Mouse (Mus musculus): ENCODE measurements around the gene Usp8.

DNA sequence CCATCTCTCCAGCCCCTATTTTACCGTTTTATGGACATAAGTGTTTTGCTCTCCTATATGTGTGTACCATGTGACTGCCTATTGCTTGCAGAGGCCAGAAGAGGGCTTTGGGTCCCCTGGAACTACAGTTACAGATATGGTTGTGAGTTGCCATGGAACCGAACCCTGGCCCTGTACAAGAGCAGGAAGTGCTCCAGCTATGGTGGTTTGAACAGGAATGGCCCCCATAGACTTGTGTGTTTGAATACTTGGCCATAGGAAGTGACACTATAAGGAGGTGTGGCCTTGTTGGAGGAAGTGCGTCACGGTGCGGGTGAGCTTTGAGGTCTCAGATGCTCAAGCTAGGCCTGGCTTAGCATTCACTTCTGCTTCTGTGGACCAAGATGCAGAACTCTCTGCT, 65.1 kb downstream of the Usp8 start:
- TF ChIP-seq POLR2A (IDR thresholded peaks at IDR 0.05; ENCODE audit: control insufficient read depth, low read depth, low read length) (no peak), CTCF (IDR thresholded peaks at IDR 0.05; ENCODE audit: control insufficient read depth, insufficient read depth, insufficient replicate concordance, low read depth, low read length) (no peak)
